Comparison of ENCODE assay signal across 19 mouse cellular contexts in genomic region chr2:75010647-75011046, GRCm38 (mm10).
"Had no signal": no experiment of that assay in that cellular context is flagged by ENCODE, and none has a peak within 500 bp of the region (broad histone marks: within the 10 kb centered on the region; RNA-seq: fewer than 3 reads in every experiment).

No protein-coding gene starts in this region.

- H3K4me1 ChIP-seq: midbrain, embryonic 10.5 days; midbrain, embryonic 12.5 days had no signal

- ATAC-seq: midbrain, embryonic 16.5 days had no signal

- H3K36me3 ChIP-seq: midbrain, embryonic 10.5 days; midbrain, embryonic 12.5 days; neural tube, embryonic 13.5 days; neural tube, embryonic 15.5 days had no signal

- H3K27ac ChIP-seq: midbrain, embryonic 10.5 days; midbrain, embryonic 12.5 days; neural tube, embryonic 13.5 days; neural tube, embryonic 15.5 days had no signal

- H3K9ac ChIP-seq: lung, embryonic 14.5 days; midbrain, embryonic 12.5 days; neural tube, embryonic 13.5 days; neural tube, embryonic 15.5 days had no signal

- H3K4me3 ChIP-seq: midbrain, embryonic 10.5 days; midbrain, embryonic 12.5 days; myocyte; neural tube, embryonic 13.5 days; neural tube, embryonic 15.5 days had no signal

- DNase-seq: lung, adult 18-20 months; lung, embryonic 14.5 days; lung, postnatal 10 days; lung, postnatal 4 days; midbrain, embryonic 14.5 days; retina, postnatal 1 day; right cerebral cortex, adult 18-20 months; right cerebral cortex, postnatal 25 days; right cerebral cortex, postnatal 4 days; spleen, adult 18-20 months; thymus, adult 18-20 months; thymus, postnatal 14 days; thymus, postnatal 36 days had no signal

- H3K4me2 ChIP-seq: lung, embryonic 14.5 days; midbrain, embryonic 12.5 days; neural tube, embryonic 13.5 days; neural tube, embryonic 15.5 days had no signal

- H3K9me3 ChIP-seq: midbrain, embryonic 10.5 days; midbrain, embryonic 12.5 days; neural tube, embryonic 13.5 days; neural tube, embryonic 15.5 days had no signal

- H3K27me3 ChIP-seq: midbrain, embryonic 12.5 days; neural tube, embryonic 13.5 days; neural tube, embryonic 15.5 days had no signal
